Mouse (Mus musculus) CH12.LX (cell line): ENCODE results near the gene Dlk2.

ENCODE experiments used
- CTCF ChIP-seq, 2 experiments: IDR thresholded peaks in 1 of 2; conservative IDR thresholded peaks in 1 of 2; 2 replicates each; pipeline ENCODE4 v1.5.1; 2011 to 2012; ENCODE audit warnings: low read depth in 2 of 2, low read length in 2 of 2, improper control_type of control experiment in 1 of 2, inconsistent platforms in 1 of 2, mild to moderate bottlenecking in 1 of 2, moderate library complexity in 1 of 2
- ELF1 ChIP-seq: IDR thresholded peaks from 2 replicates; pipeline ENCODE4 v1.6.1; 2014; ENCODE audit warnings: low read depth, mild to moderate bottlenecking, inconsistent platforms, low read length, improper control_type of control experiment
- MYC ChIP-seq: IDR thresholded peaks from 2 replicates; pipeline ENCODE4 v1.6.1; 2011; ENCODE audit warnings: low read depth, mild to moderate bottlenecking, improper control_type of control experiment, low read length
- POLR2A ChIP-seq: IDR thresholded peaks from 2 replicates; pipeline ENCODE4 v1.6.1; 2011; ENCODE audit warnings: low read depth, mild to moderate bottlenecking, improper control_type of control experiment, low read length
- TBP ChIP-seq: conservative IDR thresholded peaks from 2 replicates; pipeline ENCODE4 v1.6.1; 2011; ENCODE audit warnings: low read depth, low read length, improper control_type of control experiment

- no peak for TF ChIP-seq CTCF (conservative IDR thresholded peaks at IDR 0.05 in 1 of 2, IDR thresholded peaks at IDR 0.05 in 1 of 2; ENCODE audit: low read depth in 2 of 2, low read length in 2 of 2)
- no peak for TF ChIP-seq TBP
- TF ChIP-seq MYC: no peak
- no peak for TF ChIP-seq POLR2A
- TF ChIP-seq ELF1: no peak
Observed at GRCm38 (mm10) chr17:46273803-46274236, 23.4 kb upstream of the Dlk2 start.
